Mouse (Mus musculus): ENCODE results near the gene Tmem170b. TPM values are rescaled to one million over a fixed set of nuclear protein-coding genes. Genes with fewer than 3 reads are reported as not detected.
"Not testable (repeated sequence)": the region's sequence is repeated elsewhere in the genome, so short reads cannot be mapped to it uniquely, and the experiment has no call there.

The Tmem170b gene
- total RNA-seq, 1 experiment from 2014 or later: 16.2 TPM

GRCm38 (mm10) chr13:41647976-41648375, 42.3 kb downstream of the Tmem170b start:
- ATAC-seq (replicated peaks in 1 of 2; ENCODE audit: insufficient read depth in 1 of 2, low FRiP score in 2 of 2, low TSS enrichment in 1 of 2, low read depth in 1 of 2, poor library complexity in 2 of 2, severe bottlenecking in 2 of 2): no peak

DNA sequence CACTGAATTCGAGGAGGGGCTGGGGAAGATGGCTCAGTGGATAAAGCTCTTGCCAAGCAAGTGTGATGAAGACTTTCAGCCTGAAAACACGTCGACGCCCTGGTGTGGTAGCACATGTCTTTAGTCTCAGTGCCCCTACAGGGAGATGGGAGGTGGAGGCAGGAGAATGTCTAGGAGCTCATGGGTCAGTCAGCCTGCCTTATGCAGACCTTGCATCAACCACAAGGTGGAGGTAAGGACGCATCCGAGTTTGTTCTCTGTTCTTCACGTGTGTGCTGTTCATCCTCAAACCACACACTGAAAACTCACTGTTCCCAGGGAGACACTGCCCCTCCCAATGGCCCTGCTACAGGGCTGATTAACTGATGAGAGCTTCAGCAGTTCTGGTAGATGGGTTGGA, 45.0 kb downstream of the Tmem170b start:
- no peak for ATAC-seq (replicated peaks in 1 of 2; ENCODE audit: insufficient read depth in 1 of 2, low FRiP score in 2 of 2, low TSS enrichment in 1 of 2, low read depth in 1 of 2, poor library complexity in 2 of 2, severe bottlenecking in 2 of 2)

DNA sequence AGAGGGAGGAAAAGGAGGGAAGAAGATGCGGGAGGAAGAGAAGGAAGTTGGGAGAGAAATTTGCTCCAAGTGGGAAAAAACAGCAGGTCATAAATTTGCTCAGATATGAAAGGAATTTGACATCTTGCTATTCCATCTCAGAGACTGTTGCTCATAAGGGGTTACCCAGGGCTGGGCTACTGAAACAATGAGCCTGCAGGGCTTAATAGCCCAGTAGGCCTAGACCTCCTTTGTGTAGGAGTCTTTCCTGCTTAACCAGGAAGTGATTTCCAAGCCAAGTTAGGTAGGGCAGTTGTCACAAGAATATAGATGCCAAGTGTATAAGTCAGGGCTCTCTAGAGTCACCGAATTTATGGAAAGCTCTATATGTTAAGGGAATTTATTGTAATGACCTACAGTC, 48.1 kb downstream of the Tmem170b start:
- ATAC-seq (replicated peaks in 1 of 2; ENCODE audit: insufficient read depth in 1 of 2, low FRiP score in 2 of 2, low TSS enrichment in 1 of 2, low read depth in 1 of 2, poor library complexity in 2 of 2, severe bottlenecking in 2 of 2): no peak

DNA sequence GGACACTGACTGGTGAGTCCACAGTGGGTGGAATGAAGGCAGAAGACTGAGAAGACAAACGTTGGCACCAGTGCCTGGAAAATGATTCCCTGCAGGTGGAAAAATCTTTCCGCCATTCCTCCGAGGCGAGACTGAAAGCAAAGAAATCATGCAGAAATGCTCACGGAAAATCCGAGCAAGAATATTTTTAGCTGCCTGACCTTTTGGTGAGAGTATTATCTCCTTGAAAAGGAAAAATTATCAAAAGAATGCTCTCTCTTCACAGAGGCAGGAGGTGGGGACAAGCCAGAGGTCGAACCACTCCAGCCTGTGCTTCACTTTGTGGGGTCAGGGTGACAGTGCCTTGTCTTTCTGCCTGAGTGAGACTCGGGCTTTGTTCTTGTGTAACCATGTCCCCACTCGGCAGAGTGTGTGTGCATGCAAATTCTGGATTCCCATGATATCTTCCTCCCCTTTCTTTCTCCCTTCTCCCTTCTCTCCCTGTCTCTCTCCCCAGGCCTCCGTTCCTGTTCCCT, 49.9 kb downstream of the Tmem170b start:
- no peak for ATAC-seq (replicated peaks in 1 of 2; ENCODE audit: insufficient read depth in 1 of 2, low FRiP score in 2 of 2, low TSS enrichment in 1 of 2, low read depth in 1 of 2, poor library complexity in 2 of 2, severe bottlenecking in 2 of 2)

DNA sequence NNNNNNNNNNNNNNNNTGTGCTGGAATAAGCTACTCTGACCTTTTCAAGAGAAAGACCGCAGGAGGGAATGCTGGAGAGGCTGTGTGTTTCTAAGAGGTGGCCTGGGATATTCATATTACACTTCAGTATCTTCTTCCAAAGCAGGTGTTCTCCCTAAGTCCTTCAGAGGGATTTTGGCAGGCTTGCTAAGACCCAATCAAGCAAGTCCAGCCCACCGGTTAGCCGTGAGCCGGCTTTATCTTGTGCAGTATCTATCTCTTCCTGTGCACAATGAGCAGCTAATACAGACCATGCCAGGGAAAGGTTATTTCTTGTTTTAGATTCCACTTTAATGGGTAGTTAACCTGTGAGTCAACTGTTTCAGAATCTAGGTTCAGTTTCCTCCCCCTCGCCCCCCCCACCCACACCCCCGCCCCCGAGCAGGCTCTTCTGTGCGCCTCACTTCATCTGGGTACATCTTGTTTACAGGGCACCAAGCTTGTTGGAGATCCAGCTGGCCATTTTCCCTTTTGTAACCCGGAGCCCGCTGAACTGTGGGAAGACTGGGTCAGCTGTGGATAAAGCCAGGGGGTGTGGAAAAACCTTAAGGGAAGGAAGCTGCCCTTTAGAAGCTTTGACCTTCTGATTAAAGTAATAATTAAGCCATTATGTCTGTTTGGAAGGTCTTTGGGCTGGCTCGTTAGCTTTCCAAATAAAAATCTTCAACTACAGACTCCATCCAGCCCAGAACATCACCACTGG, 54.5 kb downstream of the Tmem170b start:
- ATAC-seq (replicated peaks in 1 of 2; ENCODE audit: insufficient read depth in 1 of 2, low FRiP score in 2 of 2, low TSS enrichment in 1 of 2, low read depth in 1 of 2, poor library complexity in 2 of 2, severe bottlenecking in 2 of 2): no peak

DNA sequence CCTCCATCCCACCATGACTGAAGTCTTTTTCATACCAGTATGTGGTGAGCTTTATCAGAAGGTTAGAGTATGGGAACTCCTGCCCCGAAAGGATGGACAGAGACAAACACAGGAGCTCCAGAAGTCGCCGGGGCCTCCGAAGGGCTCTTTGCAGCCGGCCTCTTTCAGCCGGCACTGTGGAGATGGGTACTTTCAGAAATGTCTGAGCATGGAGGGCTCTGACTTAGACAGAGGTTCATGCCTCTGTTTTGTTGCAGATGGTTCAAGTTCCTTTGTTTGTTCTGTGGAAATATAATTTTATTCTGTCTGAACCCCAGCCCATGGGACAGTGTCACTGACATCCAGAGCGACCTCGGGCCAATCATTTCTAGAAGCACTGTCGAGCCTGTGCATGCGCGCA, 55.4 kb downstream of the Tmem170b start:
- ATAC-seq (replicated peaks in 1 of 2; ENCODE audit: insufficient read depth in 1 of 2, low FRiP score in 2 of 2, low TSS enrichment in 1 of 2, low read depth in 1 of 2, poor library complexity in 2 of 2, severe bottlenecking in 2 of 2): no peak

DNA sequence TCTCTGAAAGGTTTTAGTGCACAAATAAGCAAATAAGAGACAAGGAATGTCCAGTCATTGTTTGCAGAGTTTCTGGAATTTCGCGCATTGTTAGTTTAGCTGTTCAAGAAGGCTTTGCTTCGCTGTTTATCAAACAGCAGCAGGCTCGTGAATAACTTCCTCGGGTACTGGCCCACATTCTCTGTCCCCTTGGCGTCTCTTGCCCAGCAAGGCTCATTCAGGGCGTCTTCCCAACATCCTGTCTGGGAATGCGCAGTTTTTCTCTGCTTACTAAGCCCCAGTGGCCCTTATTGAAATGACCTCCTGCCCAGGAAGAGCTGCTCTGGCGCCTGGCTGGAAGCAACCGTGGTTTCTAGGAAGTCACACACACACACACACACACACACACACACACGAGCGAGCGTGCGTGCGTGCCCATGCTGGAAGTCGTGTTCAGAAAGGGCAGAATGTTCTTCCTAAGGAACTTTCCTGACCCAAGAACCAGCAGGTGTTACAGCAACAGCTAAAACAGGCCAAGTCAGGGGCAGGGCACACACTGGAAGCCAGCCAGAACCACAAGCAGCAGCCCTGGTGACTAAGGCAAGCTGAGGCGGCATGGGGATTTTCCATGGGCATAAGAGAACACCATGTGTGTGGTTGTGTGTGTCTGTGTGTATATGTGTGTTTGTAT, 56.8 kb downstream of the Tmem170b start:
- peak; percentile 72 to 86 for ATAC-seq (replicated peaks in 1 of 2; ENCODE audit: insufficient read depth in 1 of 2, low FRiP score in 2 of 2, low TSS enrichment in 1 of 2, low read depth in 1 of 2, poor library complexity in 2 of 2, severe bottlenecking in 2 of 2)

- peak in 1 of 2 experiments; percentile 38; a peak in 1 of 4 replicates for ATAC-seq (replicated peaks in 1 of 2; ENCODE audit: insufficient read depth in 1 of 2, low FRiP score in 2 of 2, low TSS enrichment in 1 of 2, low read depth in 1 of 2, poor library complexity in 2 of 2, severe bottlenecking in 2 of 2)
These were observed 57.9 kb downstream of the Tmem170b start for GRCm38 (mm10) chr13:41663501-41664195.

GRCm38 (mm10) chr13:41669951-41670350, 64.2 kb downstream of the Tmem170b start:
- ATAC-seq (replicated peaks in 1 of 2; ENCODE audit: insufficient read depth in 1 of 2, low FRiP score in 2 of 2, low TSS enrichment in 1 of 2, low read depth in 1 of 2, poor library complexity in 2 of 2, severe bottlenecking in 2 of 2): no peak

DNA sequence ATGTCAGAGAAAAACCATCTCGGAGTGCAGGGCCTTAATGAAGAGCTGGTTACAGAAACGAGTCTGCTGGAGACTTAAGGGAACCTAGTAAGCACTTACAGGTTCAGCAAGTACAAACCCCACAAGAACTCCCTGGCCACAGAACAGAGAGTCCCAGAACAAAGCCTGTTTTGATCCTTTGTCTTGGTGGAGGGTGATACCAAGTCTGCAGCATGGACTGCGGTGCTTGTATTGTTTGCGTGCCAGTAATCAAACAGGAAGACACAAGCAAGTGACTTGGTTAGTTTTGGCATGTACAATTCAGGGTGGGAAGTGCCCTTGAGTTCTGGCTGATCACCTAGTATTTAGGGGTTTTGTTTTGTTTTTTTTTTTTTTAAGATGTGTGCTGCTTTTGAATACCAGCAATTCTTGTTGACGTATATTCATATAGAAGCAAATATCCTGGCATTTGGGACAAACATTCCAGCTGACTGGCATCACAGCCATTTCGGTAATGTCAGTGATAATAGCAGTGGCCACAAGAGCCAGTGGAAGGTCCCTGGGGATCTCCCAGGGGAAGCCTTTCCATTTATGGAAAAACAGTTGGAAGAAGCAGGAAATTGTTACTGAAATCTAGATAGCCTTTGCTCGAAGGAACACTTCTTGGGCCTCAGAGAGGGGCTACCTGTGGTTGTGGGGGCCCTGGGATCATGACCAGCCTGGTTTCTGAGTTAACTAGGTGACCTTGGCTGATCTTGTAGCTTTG, 64.9 kb downstream of the Tmem170b start:
- ATAC-seq (replicated peaks in 1 of 2; ENCODE audit: insufficient read depth in 1 of 2, low FRiP score in 2 of 2, low TSS enrichment in 1 of 2, low read depth in 1 of 2, poor library complexity in 2 of 2, severe bottlenecking in 2 of 2): no peak

- ATAC-seq (replicated peaks in 1 of 2; ENCODE audit: insufficient read depth in 1 of 2, low FRiP score in 2 of 2, low TSS enrichment in 1 of 2, low read depth in 1 of 2, poor library complexity in 2 of 2, severe bottlenecking in 2 of 2): no peak
These were observed 65.5 kb downstream of the Tmem170b start for GRCm38 (mm10) chr13:41671136-41671705.

DNA sequence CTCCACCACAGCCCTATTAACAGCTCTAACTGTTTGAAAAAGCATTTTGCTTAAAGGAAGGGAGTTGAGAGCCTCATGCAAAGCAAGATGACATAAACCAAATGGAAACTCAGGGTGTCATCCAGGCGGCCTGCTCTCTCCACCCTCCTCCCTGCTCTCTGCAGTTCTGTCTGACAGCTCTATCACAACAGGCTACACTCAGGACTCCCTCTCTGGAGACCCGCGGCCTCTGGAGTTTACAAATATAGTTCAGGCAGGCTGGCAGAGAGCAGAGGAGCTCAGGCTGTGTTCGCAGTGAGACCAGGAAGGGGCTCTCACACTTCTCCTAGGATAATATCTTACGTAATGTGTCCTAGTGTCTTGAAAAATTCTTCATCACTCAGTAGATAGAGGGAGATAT, 67.2 kb downstream of the Tmem170b start:
- not testable (repeated sequence) for ATAC-seq (replicated peaks in 1 of 2; ENCODE audit: insufficient read depth in 1 of 2, low FRiP score in 2 of 2, low TSS enrichment in 1 of 2, low read depth in 1 of 2, poor library complexity in 2 of 2, severe bottlenecking in 2 of 2)

DNA sequence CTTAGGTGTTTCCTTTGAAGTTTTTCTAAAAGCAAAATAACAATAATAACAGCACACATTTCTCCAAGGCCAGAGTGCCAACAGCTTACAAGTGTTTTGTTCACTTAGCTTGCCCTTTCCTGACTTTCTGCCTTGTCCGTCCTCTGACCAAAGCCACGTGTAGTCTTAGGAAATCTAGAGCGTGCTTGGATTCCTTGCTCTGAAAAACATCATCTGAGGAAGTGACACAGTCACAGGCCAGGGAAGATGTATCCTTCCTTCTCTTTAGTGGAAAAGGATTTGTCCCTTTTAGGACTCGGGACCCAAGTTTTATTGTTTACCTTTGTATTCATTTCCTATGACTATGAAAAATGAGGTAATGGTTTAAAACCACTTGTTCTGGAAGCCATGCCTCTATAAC, 67.8 kb downstream of the Tmem170b start:
- ATAC-seq (replicated peaks in 1 of 2; ENCODE audit: insufficient read depth in 1 of 2, low FRiP score in 2 of 2, low TSS enrichment in 1 of 2, low read depth in 1 of 2, poor library complexity in 2 of 2, severe bottlenecking in 2 of 2): no peak

DNA sequence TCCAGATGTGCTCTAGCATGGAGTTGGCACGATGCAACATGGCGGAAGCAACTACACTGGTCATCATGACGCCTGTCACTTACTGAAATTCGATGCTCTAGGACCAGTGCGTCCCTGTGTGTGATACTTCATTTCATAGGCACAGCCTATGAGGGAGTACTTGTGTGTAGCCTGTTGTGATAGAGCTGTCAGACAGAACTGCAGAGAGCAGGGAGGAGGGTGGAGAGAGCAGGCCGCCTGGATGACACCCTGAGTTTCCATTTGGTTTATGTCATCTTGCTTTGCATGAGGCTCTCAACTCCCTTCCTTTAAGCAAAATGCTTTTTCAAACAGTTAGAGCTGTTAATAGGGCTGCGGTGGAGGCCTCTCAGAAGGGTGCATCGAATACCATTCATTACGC, 68.9 kb downstream of the Tmem170b start:
- ATAC-seq (replicated peaks in 1 of 2; ENCODE audit: insufficient read depth in 1 of 2, low FRiP score in 2 of 2, low TSS enrichment in 1 of 2, low read depth in 1 of 2, poor library complexity in 2 of 2, severe bottlenecking in 2 of 2): not testable (repeated sequence)

DNA sequence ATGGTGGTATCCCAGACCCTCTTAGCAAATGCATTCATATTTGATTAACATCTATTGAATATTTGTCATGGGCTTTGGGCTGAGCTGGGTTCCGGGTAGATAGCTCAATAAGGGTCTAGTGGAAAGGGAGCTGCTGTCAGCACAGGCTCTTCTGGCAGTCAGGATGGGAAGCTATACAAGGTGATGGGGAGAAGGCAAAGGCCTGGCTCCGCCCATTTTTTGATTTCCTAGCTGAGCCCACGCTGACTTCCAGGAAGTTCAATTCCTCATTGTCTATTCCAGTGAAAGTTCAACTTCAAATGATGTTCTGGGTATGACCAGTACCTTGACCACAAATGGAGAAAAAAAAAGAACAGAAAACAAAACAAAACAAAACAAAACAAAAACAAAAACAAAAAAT, 69.8 kb downstream of the Tmem170b start:
- ATAC-seq (replicated peaks in 1 of 2; ENCODE audit: insufficient read depth in 1 of 2, low FRiP score in 2 of 2, low TSS enrichment in 1 of 2, low read depth in 1 of 2, poor library complexity in 2 of 2, severe bottlenecking in 2 of 2): no peak

DNA sequence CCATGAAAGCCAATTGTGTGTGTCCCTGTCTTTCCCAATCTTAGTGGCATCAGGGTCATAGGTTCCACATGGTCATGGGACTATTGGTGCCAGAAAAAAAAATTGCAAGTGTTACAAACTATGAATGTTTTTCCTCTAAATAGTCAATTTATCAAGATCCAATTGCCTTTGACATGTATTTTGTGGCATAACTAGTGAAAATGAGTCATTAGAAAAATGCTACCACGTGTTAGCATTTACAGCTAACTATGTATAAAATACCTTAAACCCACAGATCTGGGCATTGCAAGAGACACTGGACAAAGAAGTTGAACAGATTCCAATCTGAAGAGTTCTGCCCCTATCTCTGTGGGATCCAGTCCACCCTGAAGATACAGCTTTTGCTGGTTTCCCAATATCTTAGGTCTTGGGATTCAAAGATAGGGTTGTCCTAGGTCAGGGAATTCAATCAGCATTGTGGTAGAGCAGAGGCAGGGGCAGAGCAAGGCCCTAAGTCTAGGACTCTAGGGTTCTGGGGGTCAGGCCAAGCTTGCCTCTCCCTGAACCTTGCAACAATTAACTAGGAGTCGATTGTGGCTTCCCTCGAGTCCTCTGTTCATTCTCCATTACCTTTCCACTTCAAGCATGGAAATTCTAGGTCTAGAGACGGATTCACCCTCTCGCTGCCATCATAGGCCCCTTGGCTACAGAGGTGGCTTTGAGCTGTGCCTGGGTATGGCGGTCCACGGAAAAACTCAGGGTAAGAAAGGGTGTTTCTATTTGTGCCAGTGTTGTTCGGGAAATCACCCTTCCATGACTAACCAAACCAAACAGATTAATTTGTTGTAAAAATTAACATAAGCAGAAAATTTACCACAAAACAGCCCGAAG, 70.5 kb downstream of the Tmem170b start:
- no peak for ATAC-seq (replicated peaks in 1 of 2; ENCODE audit: insufficient read depth in 1 of 2, low FRiP score in 2 of 2, low TSS enrichment in 1 of 2, low read depth in 1 of 2, poor library complexity in 2 of 2, severe bottlenecking in 2 of 2)
